Mouse (Mus musculus): ENCODE measurements around the gene Ap4b1. TPM values are rescaled to one million over a fixed set of nuclear protein-coding genes. Genes with fewer than 3 reads are reported as not detected.

The Ap4b1 gene
- polyA plus RNA-seq (2016; fragmentation: Nextera tagmentation; extraction: Ambion mirVana): 21.8 and 26.1 TPM in 2 replicates

DNA sequence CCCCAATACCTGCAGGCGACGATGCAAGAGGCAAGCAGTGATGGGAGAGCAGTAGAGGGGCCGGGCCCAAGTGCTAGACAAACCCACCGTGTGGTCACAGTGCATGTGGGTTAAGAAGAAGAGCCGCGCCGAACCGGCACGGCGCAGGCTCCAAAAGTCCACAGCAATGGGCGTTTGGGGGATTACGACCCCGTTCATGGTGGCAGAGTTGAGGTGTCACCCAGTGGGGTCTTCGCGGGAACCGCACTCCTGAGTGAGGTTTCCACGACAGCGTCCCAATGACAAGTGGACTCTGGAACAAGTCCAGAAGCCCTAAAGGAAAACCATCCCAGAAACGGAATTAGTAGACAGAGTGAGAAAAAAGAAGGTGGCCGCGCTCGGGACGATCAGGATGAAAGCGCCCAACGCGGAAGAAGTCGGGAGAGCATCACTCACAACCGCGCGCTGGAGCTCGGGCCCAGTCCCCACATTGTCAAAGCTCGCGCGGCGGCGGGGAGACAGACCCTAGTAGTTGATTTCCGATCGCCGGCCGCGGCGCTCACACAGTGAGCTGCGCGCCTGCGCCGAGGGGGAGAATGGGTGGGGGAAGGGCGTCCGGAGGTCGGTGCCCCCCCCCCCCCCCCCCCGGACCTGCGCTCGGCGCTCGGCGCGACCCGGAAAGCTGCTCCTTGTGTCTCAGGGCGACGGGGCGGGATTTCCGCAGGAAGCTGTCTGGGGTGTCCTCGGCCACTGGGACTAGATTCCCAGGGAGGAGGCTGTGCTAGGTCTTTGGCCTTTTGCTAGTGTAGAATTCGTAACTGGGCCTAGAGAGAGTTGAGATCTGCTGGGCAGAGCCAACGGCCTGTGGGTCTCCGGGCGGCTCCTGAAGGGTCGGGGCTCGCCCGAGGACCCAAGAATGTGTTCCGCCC lies at the start of gene Ap4b1, which contains the start of the genes Dclre1b and Gm43064:
TSS of gene Ap4b1 (plus strand) at position 630 of the 908 bp plus-strand sequence.
TSS of gene Dclre1b (minus strand) at position 554 of the 908 bp plus-strand sequence.
TSS of gene Gm43064 (plus strand) at position 683 of the 908 bp plus-strand sequence.
- ATAC-seq (ENCODE audit: low FRiP score, low read depth): peak; percentile 98
- no peaks in the 10 kb centered on the region for H3K27me3 ChIP-seq
- WGBS: under 1% methylated on average over 59 of the region's 70 CpGs
- H3K27ac ChIP-seq (replicated peaks): peak within 1 kb of the TSS; percentile 88
- no peaks in the 10 kb centered on the region for H3K9me3 ChIP-seq
- H3K4me2 ChIP-seq (replicated peaks): peak within 1 kb of the TSS; percentile 77
- H3K9ac ChIP-seq (replicated peaks): peak within 1 kb of the TSS; percentile 76
- H3K4me1 ChIP-seq: peaks cover 20% of the 10 kb centered on the region
- peak within 1 kb of the TSS; percentile 83 for H3K4me3 ChIP-seq
- H3K36me3 ChIP-seq: peaks cover 21% of the 10 kb centered on the region

DNA sequence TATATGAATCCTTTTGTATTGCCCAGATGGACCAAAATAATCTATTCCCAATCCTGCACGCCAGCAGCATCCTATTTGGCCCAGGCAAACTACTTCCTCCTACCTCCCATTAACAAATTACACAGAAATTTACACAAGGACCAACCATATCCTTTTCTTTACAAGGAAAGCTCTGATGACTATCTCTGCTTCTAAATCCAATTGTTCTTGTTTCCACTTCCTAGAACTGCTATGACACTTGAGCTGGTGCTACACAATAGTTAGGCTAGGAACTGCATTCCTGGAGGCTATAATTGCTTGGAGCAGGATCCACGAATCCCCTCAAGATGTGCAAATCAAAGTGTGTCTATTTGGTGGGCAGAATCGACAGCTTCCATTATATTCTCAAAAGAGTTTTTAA lies 42.5 kb upstream of the Ap4b1 start:
- ATAC-seq (ENCODE audit: low FRiP score, low read depth): no peak
- 78% methylated on average over 3 of the region's 3 CpGs for WGBS
- Histone ChIP-seq H3K9me3 (no peaks in the 10 kb centered on the region), H3K27me3 (no peaks in the 10 kb centered on the region), H3K4me3 (no peak overlapping the region), H3K9ac (replicated peaks) (no peak overlapping the region), H3K36me3 (peaks cover 37% of the 10 kb centered on the region), H3K4me1 (no peaks in the 10 kb centered on the region), H3K27ac (replicated peaks) (no peak overlapping the region), H3K4me2 (replicated peaks) (no peak overlapping the region)

DNA sequence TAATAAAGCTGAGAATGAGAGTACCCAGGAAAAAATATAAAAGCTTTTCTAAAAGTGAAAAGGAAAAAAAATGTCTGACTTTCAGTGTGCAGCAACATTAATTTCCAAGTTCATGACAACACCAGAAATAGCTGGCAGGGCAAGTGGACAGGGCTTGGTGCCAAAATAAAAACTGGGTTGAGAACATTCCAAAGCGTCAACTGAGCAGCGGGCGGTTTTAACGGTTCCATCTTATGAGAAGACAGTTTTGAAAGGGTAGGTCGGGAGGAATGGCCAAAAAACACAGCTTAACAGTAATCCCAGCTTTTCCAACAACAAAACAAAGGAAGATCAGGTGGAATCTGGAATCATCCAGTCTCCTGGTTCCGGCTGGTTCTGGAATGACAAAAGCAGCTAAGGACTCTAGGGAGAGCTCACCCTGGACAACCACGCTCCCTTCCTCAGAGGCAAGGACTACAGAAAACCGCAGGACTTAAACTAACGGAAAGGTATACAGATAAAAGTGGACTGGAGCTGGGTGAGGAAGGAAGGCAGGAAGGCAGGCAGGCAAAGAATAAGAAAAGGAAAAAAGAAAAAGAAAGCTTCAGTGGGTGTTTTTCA lies 37.7 kb upstream of the Ap4b1 start:
- WGBS: 81% methylated on average over 9 of the region's 9 CpGs
- no peak overlapping the region for H3K4me2 ChIP-seq (replicated peaks)

DNA sequence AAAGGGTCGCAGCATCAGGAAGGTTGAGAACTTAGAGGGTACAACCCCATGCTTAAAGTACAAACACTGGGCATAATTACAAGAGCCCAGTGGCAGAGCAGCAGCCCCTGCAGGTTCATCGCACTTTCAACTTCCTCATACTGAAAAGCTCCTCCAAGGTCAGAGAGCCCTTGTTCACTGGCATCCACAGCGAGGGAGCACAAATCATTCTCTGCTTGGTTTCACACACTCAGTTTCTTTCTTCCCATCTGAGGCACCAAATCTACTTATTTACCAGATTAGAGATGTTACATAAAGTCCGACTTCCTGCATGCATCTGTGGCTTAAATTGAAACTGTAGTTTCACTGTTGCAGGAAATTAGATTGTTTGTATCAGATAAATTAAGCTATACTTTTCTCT lies 36.5 kb upstream of the Ap4b1 start:
- no peaks in the 10 kb centered on the region for H3K4me1 ChIP-seq
- H3K27ac ChIP-seq (replicated peaks): no peak overlapping the region
- no peaks in the 10 kb centered on the region for H3K27me3 ChIP-seq
- no peak for ATAC-seq (ENCODE audit: low FRiP score, low read depth)
- H3K4me3 ChIP-seq: no peak overlapping the region
- 85% methylated on average over 4 of the region's 4 CpGs for WGBS
- no peaks in the 10 kb centered on the region for H3K9me3 ChIP-seq
- H3K36me3 ChIP-seq: peaks cover 43% of the 10 kb centered on the region
- H3K4me2 ChIP-seq (replicated peaks): no peak overlapping the region
- no peak overlapping the region for H3K9ac ChIP-seq (replicated peaks)

More for the DNA sequence above, 37.7 kb upstream of the Ap4b1 start:
- no peak for ATAC-seq (ENCODE audit: low FRiP score, low read depth)
- Histone ChIP-seq H3K4me1 (no peaks in the 10 kb centered on the region), H3K9me3 (no peaks in the 10 kb centered on the region), H3K27me3 (no peaks in the 10 kb centered on the region), H3K4me3 (no peak overlapping the region), H3K9ac (replicated peaks) (no peak overlapping the region), H3K27ac (replicated peaks) (no peak overlapping the region), H3K36me3 (peaks cover 32% of the 10 kb centered on the region)

DNA sequence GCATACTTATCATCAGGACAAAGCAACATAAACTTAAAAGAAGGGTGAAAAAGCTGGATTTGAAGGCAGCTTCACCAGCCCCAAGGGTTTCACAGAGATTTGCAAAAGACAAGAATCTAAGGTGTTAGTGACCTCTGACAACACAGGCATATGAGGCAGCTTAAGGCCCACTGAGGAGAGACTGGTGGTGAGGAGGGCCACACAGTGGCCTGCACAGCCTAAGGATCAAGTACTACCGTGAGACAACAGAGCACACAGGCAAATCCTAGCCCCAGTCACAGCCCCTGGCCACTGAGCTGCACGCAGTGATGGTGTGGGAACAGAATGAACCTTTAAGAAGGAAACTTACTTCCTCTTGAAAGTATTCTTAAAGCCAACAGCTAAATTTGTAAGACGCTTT lies 35.8 kb upstream of the Ap4b1 start:
- Histone ChIP-seq H3K27ac (replicated peaks) (no peak overlapping the region), H3K9ac (replicated peaks) (0 out of 2 replicates have a peak overlapping the region, but pooled peaks have one; percentile 15), H3K4me1 (no peaks in the 10 kb centered on the region), H3K4me3 (no peak overlapping the region), H3K36me3 (peaks cover 37% of the 10 kb centered on the region), H3K27me3 (no peaks in the 10 kb centered on the region), H3K9me3 (no peaks in the 10 kb centered on the region), H3K4me2 (replicated peaks) (no peak overlapping the region)
- WGBS: 81% methylated on average over 3 of the region's 3 CpGs
- no peak for ATAC-seq (ENCODE audit: low FRiP score, low read depth)

DNA sequence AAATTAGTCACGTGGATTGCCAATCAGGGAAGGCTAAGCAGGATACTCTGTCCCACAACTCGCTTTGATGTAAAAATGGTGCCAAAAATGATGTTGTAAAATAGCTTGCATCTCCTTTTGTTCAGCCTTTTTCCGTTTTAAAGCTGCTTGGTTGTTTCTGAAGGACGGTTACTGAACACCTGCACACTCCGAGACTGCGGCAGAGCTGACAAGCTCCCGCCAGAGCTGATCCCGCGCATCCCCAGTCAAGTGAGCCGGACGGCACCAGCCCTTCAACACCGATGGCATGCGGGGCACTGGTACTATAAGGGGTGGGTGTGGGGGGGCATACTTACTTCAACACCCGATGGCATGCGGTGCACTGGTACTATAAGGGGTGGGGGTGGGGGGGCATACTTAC lies 35.3 kb upstream of the Ap4b1 start:
- Histone ChIP-seq H3K4me1 (no peaks in the 10 kb centered on the region), H3K36me3 (peaks cover 33% of the 10 kb centered on the region), H3K9ac (replicated peaks) (no peak overlapping the region), H3K4me3 (no peak overlapping the region), H3K27ac (replicated peaks) (no peak overlapping the region), H3K4me2 (replicated peaks) (no peak overlapping the region), H3K27me3 (no peaks in the 10 kb centered on the region), H3K9me3 (no peaks in the 10 kb centered on the region)
- ATAC-seq (ENCODE audit: low FRiP score, low read depth): no peak
- WGBS: 88% methylated on average over 15 of the region's 15 CpGs

DNA sequence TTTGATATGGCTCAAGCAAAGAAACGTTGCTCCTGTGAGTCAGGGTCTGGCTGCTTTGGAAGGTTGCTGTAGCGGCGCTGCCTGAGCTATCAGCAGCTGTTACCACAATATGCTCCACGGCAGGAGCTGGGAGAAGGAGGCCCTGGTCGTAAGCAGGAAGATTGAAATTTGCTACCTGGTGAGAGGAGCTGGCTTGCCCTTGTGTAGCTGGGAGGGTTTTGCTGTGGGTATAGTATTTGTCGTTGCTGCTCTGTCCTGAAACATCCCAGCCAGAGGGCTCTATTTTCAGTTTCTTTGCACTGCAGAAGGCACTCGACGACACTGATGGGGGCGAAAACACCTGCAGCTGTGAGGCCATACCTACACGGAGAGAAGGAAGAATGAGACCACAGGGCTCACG lies 31.4 kb upstream of the Ap4b1 start:
- Histone ChIP-seq H3K4me1 (0 out of 2 replicates have a peak, but pooled peaks cover 2% of the 10 kb centered on the region), H3K4me2 (replicated peaks) (no peak overlapping the region), H3K27ac (replicated peaks) (no peak overlapping the region), H3K36me3 (peaks cover 23% of the 10 kb centered on the region), H3K4me3 (no peak overlapping the region), H3K9ac (replicated peaks) (no peak overlapping the region), H3K9me3 (no peaks in the 10 kb centered on the region), H3K27me3 (no peaks in the 10 kb centered on the region)
- WGBS: 94% methylated on average over 11 of the region's 11 CpGs
- ATAC-seq (ENCODE audit: low FRiP score, low read depth): no peak

DNA sequence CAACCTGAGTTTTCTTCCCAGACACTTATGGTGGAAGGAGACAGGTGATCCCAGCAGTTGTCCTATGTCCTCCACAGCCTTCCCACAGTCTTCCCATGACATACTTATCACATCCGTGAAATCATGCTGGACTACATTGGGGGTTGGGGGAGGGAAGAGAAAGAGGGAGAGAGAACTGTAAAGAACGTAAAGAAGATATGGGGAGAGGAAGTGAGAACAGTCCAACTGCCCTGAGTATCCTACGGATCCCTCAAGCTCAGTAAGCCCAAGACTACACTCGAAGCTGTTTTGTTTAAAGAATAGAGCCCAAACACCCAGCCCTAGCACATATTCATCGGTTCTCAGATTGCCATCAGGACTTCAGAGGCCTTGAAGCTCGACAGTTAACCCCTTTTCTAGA lies 30.7 kb upstream of the Ap4b1 start:
- Histone ChIP-seq H3K27ac (replicated peaks) (no peak overlapping the region), H3K4me2 (replicated peaks) (no peak overlapping the region), H3K27me3 (no peaks in the 10 kb centered on the region), H3K4me3 (no peak overlapping the region), H3K9me3 (no peaks in the 10 kb centered on the region), H3K4me1 (0 out of 2 replicates have a peak, but pooled peaks cover 2% of the 10 kb centered on the region), H3K9ac (replicated peaks) (no peak overlapping the region), H3K36me3 (peaks cover 19% of the 10 kb centered on the region)
- WGBS: 91% methylated on average over 6 of the region's 6 CpGs
- no peak for ATAC-seq (ENCODE audit: low FRiP score, low read depth)

DNA sequence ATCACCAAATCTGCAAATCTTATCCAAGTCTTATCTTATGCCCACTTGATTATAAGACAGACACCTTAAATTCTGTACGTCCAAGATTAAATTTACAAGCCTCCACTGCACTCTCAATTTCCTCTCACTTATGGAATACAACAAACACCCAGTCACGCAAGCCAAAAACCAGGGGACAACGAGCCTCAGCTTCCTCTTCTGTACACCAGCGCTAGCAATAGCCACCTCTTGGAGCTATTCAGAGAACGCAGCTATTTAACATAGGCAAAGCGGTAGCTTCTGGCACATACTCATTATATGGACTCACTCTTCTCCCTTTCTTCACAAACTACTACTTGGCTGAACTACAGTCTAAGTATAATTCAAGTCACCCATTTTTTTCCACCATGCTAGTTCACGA lies 30.1 kb upstream of the Ap4b1 start:
- Histone ChIP-seq H3K4me2 (replicated peaks) (no peak overlapping the region), H3K27ac (replicated peaks) (no peak overlapping the region), H3K4me1 (0 out of 2 replicates have a peak, but pooled peaks cover 2% of the 10 kb centered on the region), H3K9me3 (no peaks in the 10 kb centered on the region), H3K36me3 (peaks cover 18% of the 10 kb centered on the region), H3K9ac (replicated peaks) (no peak overlapping the region), H3K4me3 (no peak overlapping the region), H3K27me3 (no peaks in the 10 kb centered on the region)
- 77% methylated on average over 7 of the region's 7 CpGs for WGBS
- ATAC-seq (ENCODE audit: low FRiP score, low read depth): no peak

DNA sequence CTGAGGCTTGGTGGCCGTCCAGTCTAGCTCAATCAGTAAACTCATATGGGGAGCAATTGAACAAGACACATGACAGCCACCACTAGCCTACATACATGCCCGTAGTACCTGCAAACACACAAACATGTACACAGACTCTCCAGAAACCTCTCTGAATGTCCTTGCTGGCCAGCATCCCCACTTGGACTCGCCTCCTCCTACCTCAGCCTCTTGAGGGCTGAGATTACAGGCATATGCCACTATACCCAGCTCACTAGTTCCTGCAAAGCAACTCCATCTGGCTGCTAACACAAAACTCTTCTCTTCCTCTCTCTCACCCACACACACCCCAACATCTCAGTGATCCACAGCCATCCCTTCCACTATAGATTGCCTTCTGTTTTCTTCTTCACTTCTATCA lies 29.0 kb upstream of the Ap4b1 start:
- Histone ChIP-seq H3K27me3 (no peaks in the 10 kb centered on the region), H3K36me3 (peaks cover 18% of the 10 kb centered on the region), H3K4me1 (0 out of 2 replicates have a peak, but pooled peaks cover 2% of the 10 kb centered on the region), H3K9me3 (no peaks in the 10 kb centered on the region), H3K4me2 (replicated peaks) (no peak overlapping the region), H3K4me3 (no peak overlapping the region), H3K27ac (replicated peaks) (no peak overlapping the region), H3K9ac (replicated peaks) (no peak overlapping the region)
- no peak for ATAC-seq (ENCODE audit: low FRiP score, low read depth)
- WGBS: 89% methylated on average over 3 of the region's 3 CpGs

DNA sequence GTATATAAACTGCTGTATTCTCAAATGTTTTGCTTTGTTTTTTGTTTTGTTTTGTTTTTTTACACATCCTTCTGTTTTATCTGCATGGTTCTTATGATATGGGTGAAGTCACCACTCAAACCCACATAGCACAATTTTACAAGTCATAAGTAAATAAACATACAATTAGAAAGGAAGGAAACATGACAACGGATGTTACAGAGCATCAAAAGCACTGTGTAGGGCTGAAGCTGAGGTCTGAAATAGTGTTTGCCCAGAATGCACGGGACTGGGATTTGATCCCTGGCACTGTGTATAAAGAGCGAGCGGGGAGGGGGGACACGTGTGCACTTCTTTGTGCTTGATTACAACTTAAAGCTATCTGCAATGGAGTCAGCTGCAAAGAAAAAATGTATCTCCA lies 28.5 kb upstream of the Ap4b1 start:
- 82% methylated on average over 5 of the region's 5 CpGs for WGBS
- H3K4me2 ChIP-seq (replicated peaks): no peak overlapping the region
- no peak overlapping the region for H3K27ac ChIP-seq (replicated peaks)
- no peak for ATAC-seq (ENCODE audit: low FRiP score, low read depth)
- no peaks in the 10 kb centered on the region for H3K27me3 ChIP-seq
- no peaks in the 10 kb centered on the region for H3K9me3 ChIP-seq
- H3K4me3 ChIP-seq: no peak overlapping the region
- H3K9ac ChIP-seq (replicated peaks): no peak overlapping the region
- peaks cover 13% of the 10 kb centered on the region for H3K36me3 ChIP-seq
- H3K4me1 ChIP-seq: 0 out of 2 replicates have a peak, but pooled peaks cover 2% of the 10 kb centered on the region
